Mouse (Mus musculus) neural tube, embryonic 11.5 days (tissue): ENCODE measurements around the gene Rad23a. TPM values are rescaled to one million over a fixed set of nuclear protein-coding genes. Genes with fewer than 3 reads are reported as not detected.

Experiments
- ATAC-seq: fragments of 200-750 bp; cut with Nextera tagmentation; 2 replicates; pipeline ENCODE4 v1.8.0; 2017; ENCODE audit warnings: moderate number of reproducible peaks, mild to moderate bottlenecking, moderate TSS enrichment, moderate library complexity; ENCODE audit not compliant: insufficient read depth, low FRiP score, low TSS enrichment
- DNase-seq: peaks from one replicate; pipeline ENCODE4 v3.0.0-alpha.2; 2015; ENCODE audit warnings: low spot score
- H3K27ac ChIP-seq: fragments of 300-500 bp; sonication (generic); 2 replicates; pipeline ENCODE4 v1.5.1; 2014; ENCODE audit warnings: low read depth, mild to moderate bottlenecking, low read length
- H3K27me3 ChIP-seq: fragments of 300-500 bp; sonication (generic); 2 replicates; pipeline ENCODE4 v1.6.1; 2014; ENCODE audit warnings: mild to moderate bottlenecking, low read length, mixed read lengths; ENCODE audit not compliant: control insufficient read depth, insufficient read depth
- H3K36me3 ChIP-seq: fragments of 300-500 bp; sonication (generic); 2 replicates; pipeline ENCODE4 v1.6.1; 2014; ENCODE audit warnings: mild to moderate bottlenecking, low read length, moderate library complexity, mixed read lengths; ENCODE audit not compliant: control insufficient read depth, insufficient read depth
- H3K4me1 ChIP-seq: fragments of 300-500 bp; sonication (generic); 2 replicates; pipeline ENCODE4 v1.6.1; 2014; ENCODE audit warnings: low read length, mixed read lengths; ENCODE audit not compliant: control insufficient read depth, insufficient read depth
- H3K4me2 ChIP-seq: fragments of 300-500 bp; sonication (generic); 2 replicates; pipeline ENCODE4 v1.6.1; 2014; ENCODE audit warnings: low read depth, mild to moderate bottlenecking, moderate library complexity
- H3K4me3 ChIP-seq: fragments of 300-500 bp; sonication (generic); 2 replicates; pipeline ENCODE4 v1.5.1; 2014; ENCODE audit warnings: low read depth, low read length
- H3K9ac ChIP-seq: fragments of 300-500 bp; sonication (generic); 2 replicates; pipeline ENCODE4 v1.6.1; 2014; ENCODE audit warnings: mild to moderate bottlenecking, low read length
- H3K9me3 ChIP-seq: fragments of 300-500 bp; sonication (generic); 2 replicates; pipeline ENCODE4 v1.6.1; 2016; ENCODE audit warnings: low read length; ENCODE audit not compliant: control insufficient read depth
- WGBS: fragments of 180-500 bp; shearing (Covaris S2); extraction: QIAGEN DNeasy Blood & Tissue Kit; methylation state at CpG from one replicate; pipeline ENCODE4 v1.1.7; 2014; 5-methylcytosine and 5-hydroxymethylcytosine counted together
- polyA plus RNA-seq: library from polyadenylated mRNA; unstranded; fragments of >200 nt; fragmentation: Nextera tagmentation; extraction: Ambion mirVana; gene quantifications from 2 replicates; pipeline ENCODE4 v1.2.1, GENCODE M21; 2014

The Rad23a gene
- polyA plus RNA-seq, 1 experiment from 2014 or later = 101 TPM

DNA sequence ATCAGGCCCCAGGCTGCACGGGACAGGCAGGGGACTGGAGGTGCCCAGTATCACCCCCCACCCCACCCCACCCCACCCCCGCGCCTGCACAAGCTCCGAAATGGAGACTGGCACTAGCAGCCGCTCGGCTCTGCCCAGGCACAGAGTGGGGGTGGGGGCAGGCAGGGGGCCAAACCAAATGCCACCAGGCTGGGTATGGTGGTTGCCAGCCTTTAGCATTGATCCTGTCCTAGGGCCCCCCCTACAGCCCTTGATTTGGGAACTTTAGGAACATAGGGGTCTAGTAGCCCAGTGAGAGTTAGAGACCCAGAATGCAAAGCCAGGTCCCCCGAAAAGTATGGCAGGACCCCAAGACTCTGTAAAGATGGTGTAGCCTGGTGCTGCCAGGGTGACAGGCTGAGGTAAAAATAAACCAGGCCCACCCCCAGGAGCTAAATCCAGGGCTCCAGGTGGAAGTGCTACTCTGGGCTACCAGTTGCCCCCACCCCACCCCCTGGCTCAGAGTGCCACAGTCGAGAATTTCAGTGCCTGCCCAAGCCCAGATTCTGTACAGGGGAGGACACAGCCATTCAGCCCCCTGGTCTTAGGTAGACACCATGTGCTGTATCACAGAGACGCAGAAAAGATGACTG lies 50.5 kb downstream of the Rad23a start:
- H3K27ac ChIP-seq = no peak overlapping the region

DNA sequence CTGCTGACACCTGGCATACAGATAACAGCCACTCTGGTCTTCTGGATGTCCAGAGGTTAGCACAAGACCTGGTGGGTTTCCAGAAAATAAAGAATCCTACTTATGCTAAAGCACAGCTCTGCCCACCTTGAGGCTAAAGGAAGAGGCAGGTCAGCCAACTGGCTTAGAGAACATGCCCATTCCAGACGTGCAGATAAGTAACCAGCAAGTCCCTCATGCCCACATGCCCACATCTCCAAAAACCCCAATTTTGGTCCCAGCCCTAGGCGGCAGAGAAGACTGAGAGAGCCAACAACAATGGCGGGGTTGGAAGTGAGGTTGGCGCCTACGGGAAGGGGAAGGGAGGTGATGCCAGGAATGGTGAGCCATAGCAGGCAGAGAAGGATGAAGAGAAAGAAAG lies 51.1 kb downstream of the Rad23a start:
- Histone ChIP-seq H3K36me3 (no peaks in the 10 kb centered on the region), H3K27me3 (peaks cover 97% of the 10 kb centered on the region), H3K27ac (no peak overlapping the region), H3K4me2 (no peak overlapping the region), H3K4me1 (no peaks in the 10 kb centered on the region), H3K4me3 (no peak overlapping the region), H3K9me3 (no peaks in the 10 kb centered on the region), H3K9ac (no peak overlapping the region)
- ATAC-seq (no peak), DNase-seq (no peak)
- WGBS = 57% methylated on average over 5 of the region's 5 CpGs

More for the DNA sequence above, 50.5 kb downstream of the Rad23a start:
- peaks cover 97% of the 10 kb centered on the region for H3K27me3 ChIP-seq
- 78% methylated on average over 9 of the region's 9 CpGs for WGBS
- ATAC-seq = no peak
- no peaks in the 10 kb centered on the region for H3K36me3 ChIP-seq
- DNase-seq = no peak
- no peaks in the 10 kb centered on the region for H3K9me3 ChIP-seq
- no peaks in the 10 kb centered on the region for H3K4me1 ChIP-seq
- H3K9ac ChIP-seq = no peak overlapping the region
- no peak overlapping the region for H3K4me3 ChIP-seq
- H3K4me2 ChIP-seq = no peak overlapping the region

DNA sequence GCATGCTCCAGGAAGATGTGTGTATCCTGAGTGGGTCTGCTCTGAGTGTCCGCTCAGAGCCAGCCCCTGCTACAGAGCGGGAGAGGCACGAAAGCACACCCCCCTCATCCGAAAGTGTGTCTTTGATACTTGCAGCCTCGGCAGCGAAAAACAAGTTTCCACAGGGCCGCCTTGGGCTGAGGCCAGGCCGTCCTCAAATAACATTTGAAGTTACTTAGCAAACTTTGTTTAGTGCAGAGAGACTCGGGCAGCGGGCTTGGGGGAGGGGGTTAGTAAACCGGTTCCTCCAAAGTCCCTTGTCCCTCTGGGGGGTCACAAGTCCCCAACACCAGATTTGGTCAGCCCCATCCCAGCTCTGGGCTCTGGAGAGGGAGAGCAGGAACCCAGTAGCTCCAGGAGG lies 51.6 kb downstream of the Rad23a start:
- ATAC-seq = no peak
- Histone ChIP-seq H3K27me3 (peaks cover 97% of the 10 kb centered on the region), H3K27ac (no peak overlapping the region), H3K36me3 (no peaks in the 10 kb centered on the region), H3K9me3 (no peaks in the 10 kb centered on the region), H3K4me3 (no peak overlapping the region), H3K4me1 (no peaks in the 10 kb centered on the region), H3K4me2 (no peak overlapping the region), H3K9ac (no peak overlapping the region)
- 14% methylated on average over 11 of the region's 11 CpGs for WGBS
- no peak for DNase-seq

DNA sequence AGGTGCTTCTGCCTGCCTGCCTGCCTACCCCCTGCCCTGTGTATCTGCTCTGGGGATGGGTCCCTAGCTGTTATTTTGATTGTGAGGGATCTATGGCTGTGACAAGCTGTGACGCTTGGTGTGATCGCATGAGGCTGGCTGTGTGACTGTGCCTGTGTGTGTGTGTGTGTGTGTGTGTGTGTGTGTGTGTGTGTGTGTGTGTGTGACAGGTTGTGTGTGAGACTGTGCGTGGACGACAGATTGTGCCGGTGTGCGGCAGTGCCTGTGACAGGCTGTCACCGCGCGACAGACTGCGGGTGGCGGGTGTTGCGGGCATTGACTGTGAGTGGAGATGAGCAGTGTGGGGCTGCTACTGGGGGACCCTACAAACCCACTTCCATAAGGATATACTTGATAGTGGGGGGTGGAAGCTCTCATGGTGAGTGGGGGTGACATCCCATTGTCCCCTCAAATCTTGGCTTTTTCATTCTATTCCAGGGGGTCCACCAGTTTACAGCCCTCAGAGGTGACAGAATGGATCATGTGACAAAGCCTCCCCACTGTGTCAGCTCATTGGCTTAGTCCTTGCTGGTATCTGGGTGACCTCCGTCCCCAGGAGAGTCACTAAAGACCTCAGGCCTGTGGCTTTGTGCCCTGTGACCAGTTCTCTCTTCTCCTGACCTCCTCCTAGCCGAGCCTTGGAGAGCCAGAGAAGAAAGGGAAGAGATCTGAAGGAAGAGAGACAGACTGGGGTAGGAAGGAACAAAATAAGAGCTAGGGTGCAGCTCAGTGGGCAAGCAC lies 52.8 kb downstream of the Rad23a start:
- Histone ChIP-seq H3K4me3 (no peak overlapping the region), H3K27me3 (peaks cover 97% of the 10 kb centered on the region), H3K4me1 (no peaks in the 10 kb centered on the region), H3K9ac (no peak overlapping the region), H3K4me2 (no peak overlapping the region), H3K27ac (no peak overlapping the region), H3K36me3 (no peaks in the 10 kb centered on the region), H3K9me3 (no peaks in the 10 kb centered on the region)
- DNase-seq = no peak
- ATAC-seq = no peak
- 1% methylated on average over 14 of the region's 14 CpGs for WGBS

DNA sequence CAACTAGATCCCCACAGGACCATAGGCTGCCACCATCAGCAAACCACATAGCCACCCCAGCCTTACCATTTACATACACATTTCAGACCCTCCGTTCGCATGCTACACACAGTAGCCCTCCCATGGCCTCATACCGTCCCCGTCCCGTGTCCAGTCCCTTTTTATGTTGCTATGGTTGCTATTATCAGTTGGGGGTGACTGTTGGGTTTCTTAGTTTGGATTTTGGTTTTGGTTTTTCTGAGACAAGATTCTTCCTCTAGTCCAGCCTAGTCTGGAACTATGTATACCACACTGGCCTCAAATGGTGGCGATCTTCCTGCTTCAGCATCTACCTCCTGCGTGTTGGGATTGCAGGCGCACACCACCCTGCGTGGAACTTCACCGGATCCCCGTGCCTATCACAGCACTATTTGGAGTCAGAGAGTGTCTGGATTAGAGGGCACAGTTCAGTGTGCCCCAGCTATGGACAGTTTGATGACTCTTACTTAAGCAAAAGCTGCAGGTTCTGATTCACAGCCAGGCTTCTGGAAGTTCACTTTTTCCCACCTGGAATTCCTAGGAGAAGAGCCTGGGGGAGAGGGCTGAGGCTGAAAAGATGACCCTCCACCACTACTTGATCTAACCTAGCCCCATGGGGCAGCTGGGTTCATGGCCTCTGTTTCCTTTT lies 53.5 kb downstream of the Rad23a start:
- 3% methylated on average over 11 of the region's 11 CpGs for WGBS
- H3K36me3 ChIP-seq = no peaks in the 10 kb centered on the region
- DNase-seq (no peak), ATAC-seq (no peak)
- no peaks in the 10 kb centered on the region for H3K4me1 ChIP-seq
- H3K9me3 ChIP-seq = no peaks in the 10 kb centered on the region
- H3K9ac ChIP-seq = no peak overlapping the region
- no peak overlapping the region for H3K4me3 ChIP-seq
- H3K27me3 ChIP-seq = peaks cover 97% of the 10 kb centered on the region
- no peak overlapping the region for H3K4me2 ChIP-seq
- no peak overlapping the region for H3K27ac ChIP-seq

DNA sequence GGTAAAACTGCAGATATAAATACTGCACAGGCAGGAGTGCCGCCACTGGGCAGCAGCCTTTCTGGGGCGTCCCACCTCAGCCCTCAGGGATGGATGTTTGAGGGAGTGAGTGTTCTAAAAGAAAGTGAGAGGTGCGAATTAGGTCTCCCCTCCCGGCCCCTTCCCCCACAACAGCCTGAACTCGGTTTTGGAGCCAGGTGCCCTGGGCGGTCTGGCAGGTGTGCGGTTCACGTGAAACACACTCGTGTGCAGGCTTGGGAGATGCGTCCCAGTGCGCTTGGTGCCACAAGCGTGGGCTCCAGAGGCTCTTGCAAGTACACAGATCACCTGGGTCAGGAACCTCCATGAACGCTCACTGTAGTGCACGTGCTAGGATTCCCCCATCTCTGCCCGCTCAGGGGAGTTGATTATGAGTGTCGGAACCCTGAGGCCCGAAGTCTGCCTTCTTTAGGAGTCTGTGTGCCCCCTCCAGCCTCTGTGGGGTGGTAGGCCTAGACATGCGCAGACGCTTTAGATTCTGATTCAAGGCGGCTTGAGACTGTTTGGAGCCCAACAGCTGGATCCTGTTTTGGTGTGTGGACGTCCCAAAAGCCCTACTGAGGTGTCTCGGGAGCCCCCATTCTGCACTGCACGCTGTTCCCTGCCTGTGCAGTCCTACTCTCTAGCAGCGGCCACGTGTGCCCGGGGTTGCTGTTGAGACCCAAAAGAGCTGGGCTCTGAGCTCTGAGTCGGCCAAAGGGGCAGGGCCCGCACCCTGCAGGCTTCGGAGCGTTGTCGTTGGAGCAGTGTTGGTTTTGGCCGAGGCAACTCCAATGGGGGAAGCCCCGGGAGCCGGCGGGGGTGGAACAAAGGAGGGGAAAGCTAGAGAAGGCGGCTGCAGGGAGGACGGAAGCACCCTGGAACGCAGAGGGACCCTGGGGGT lies 54.4 kb downstream of the Rad23a start:
- DNase-seq (no peak), ATAC-seq (no peak)
- whole genome bisulfite sequencing = under 1% methylated on average over 38 of the region's 38 CpGs
- Histone ChIP-seq H3K4me2 (no peak overlapping the region), H3K36me3 (no peaks in the 10 kb centered on the region), H3K4me1 (no peaks in the 10 kb centered on the region), H3K27ac (no peak overlapping the region), H3K27me3 (peaks cover 100% of the 10 kb centered on the region), H3K4me3 (no peak overlapping the region), H3K9me3 (no peaks in the 10 kb centered on the region), H3K9ac (no peak overlapping the region)

DNA sequence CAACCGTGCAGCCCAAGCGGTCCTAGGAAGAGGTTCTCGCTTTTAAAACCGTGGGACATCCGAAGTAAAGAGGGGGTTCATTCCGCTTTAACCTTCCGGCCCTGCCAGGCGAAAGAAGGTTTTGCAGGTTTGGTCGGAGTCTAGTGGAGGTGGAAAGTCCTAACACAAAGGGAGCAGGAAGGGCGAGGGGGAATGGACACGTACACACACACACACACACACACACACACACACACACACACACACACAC lies 55.0 kb downstream of the Rad23a start:
- Histone ChIP-seq H3K27ac (no peak overlapping the region), H3K4me2 (no peak overlapping the region), H3K9ac (no peak overlapping the region), H3K4me1 (no peaks in the 10 kb centered on the region), H3K27me3 (peaks cover 100% of the 10 kb centered on the region), H3K36me3 (no peaks in the 10 kb centered on the region), H3K4me3 (no peak overlapping the region), H3K9me3 (no peaks in the 10 kb centered on the region)
- 1% methylated on average over 11 of the region's 11 CpGs for WGBS
- ATAC-seq (no peak), DNase-seq (no peak)

DNA sequence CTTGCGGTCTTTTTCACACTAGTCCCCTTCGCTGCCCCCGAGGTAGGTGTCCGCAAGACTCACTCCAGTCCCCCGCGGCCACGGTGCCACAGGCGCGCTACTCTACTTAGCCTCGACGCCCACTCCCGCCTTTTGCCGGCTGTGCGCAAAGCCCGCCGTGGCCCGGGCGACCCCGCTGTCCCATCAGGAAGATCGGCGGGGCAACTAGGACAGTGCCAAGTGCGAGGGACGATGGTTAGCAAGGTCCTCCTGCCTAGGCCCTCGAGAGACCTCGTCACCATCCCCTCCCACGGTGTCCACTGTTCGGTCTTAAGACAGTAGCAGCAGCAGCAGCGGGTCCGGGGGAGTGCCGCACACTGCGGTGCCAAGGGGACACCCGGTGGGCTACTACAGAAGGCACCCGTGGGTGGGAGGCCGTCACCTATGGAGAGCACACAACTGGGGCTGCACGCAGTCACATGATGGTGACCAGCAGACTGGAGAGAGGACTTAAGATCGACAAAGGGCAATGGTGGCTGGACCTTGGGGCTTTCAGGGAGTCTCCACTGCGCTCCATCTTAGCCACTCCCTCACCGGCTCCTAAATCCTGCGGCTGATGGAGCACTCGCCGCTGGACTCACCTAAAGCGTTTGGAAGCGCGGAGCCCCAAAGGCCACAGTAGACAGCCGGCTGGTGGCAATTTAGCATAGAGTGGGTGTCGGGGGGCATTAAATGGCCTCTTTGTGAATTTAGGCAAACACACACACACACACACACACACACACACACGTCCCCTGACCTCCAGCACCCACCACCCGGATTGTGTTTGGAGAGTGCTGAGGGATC lies 55.6 kb downstream of the Rad23a start:
- H3K4me3 ChIP-seq = no peak overlapping the region

More for the DNA sequence above, 55.6 kb downstream of the Rad23a start:
- Histone ChIP-seq H3K4me2 (no peak overlapping the region), H3K9ac (no peak overlapping the region), H3K27me3 (peaks cover 100% of the 10 kb centered on the region), H3K4me1 (no peaks in the 10 kb centered on the region), H3K9me3 (no peaks in the 10 kb centered on the region), H3K27ac (no peak overlapping the region), H3K36me3 (no peaks in the 10 kb centered on the region)
- under 1% methylated on average over 48 of the region's 48 CpGs for WGBS
- ATAC-seq (no peak), DNase-seq (no peak)
